Mouse (Mus musculus) midbrain, postnatal 0 days (tissue): Measurements from ENCODE around the gene A2ml1. TPM values are rescaled to one million over a fixed set of nuclear protein-coding genes. Genes with fewer than 3 reads are reported as not detected.
A peak's percentile ranks its signal among the peaks of the same experiment; 100 is the strongest.

Experiments used
- ATAC-seq: fragments of 200-750 bp; cut with Nextera tagmentation; 2 replicates; pipeline ENCODE4 v1.8.0; 2017; ENCODE audit warnings: moderate number of reproducible peaks, mild to moderate bottlenecking, moderate TSS enrichment, moderate library complexity; ENCODE audit not compliant: low FRiP score
- DNase-seq: peaks from one replicate; pipeline ENCODE4 v3.0.0-alpha.2; 2015; ENCODE audit warnings: low spot score
- H3K27ac ChIP-seq: fragments of 300-500 bp; sonication (generic); 2 replicates; pipeline ENCODE4 v1.5.1; 2014; ENCODE audit warnings: low read depth, mild to moderate bottlenecking, low read length, mixed read lengths
- H3K27me3 ChIP-seq: fragments of 300-500 bp; sonication (generic); 2 replicates; pipeline ENCODE4 v1.6.1; 2014; ENCODE audit warnings: low read length, control low read depth, mixed read lengths; ENCODE audit not compliant: insufficient read depth
- H3K36me3 ChIP-seq: fragments of 300-500 bp; sonication (generic); 2 replicates; pipeline ENCODE4 v1.6.1; 2014; ENCODE audit warnings: low read length, control low read depth, mixed read lengths; ENCODE audit not compliant: insufficient read depth
- H3K4me1 ChIP-seq: fragments of 300-500 bp; sonication (generic); 2 replicates; pipeline ENCODE4 v1.6.1; 2014; ENCODE audit warnings: mild to moderate bottlenecking, control low read depth, antibody characterized with exemption, low read length, mixed read lengths; ENCODE audit not compliant: insufficient read depth
- H3K4me2 ChIP-seq: fragments of 300-500 bp; sonication (generic); 2 replicates; pipeline ENCODE4 v1.6.1; 2014; ENCODE audit warnings: low read depth, mild to moderate bottlenecking, low read length, mixed read lengths; ENCODE audit not compliant: poor library complexity, severe bottlenecking
- H3K4me3 ChIP-seq: fragments of 300-500 bp; sonication (generic); 2 replicates; pipeline ENCODE4 v1.5.1; 2014; ENCODE audit warnings: low read depth, mild to moderate bottlenecking, low read length, moderate library complexity
- H3K9ac ChIP-seq: fragments of 300-500 bp; sonication (generic); replicated peaks from 2 replicates; pipeline ENCODE4 v1.6.1; 2014; ENCODE audit warnings: mild to moderate bottlenecking, low read length, moderate library complexity, mixed read lengths; ENCODE audit not compliant: poor library complexity, severe bottlenecking
- H3K9me3 ChIP-seq: fragments of 300-500 bp; sonication (generic); 2 replicates; pipeline ENCODE4 v1.6.1; 2016; ENCODE audit warnings: low read length, control low read depth
- CTCF ChIP-seq: IDR thresholded peaks from 2 replicates; pipeline ENCODE4 v1.5.1; 2016; ENCODE audit warnings: antibody characterized with exemption, mild to moderate bottlenecking
- WGBS: fragments of 180-500 bp; shearing (Covaris S2); extraction: QIAGEN DNeasy Blood & Tissue Kit; methylation state at CpG from one replicate; pipeline ENCODE4 v1.1.7; 2014; 5-methylcytosine and 5-hydroxymethylcytosine counted together
- polyA plus RNA-seq: library from polyadenylated mRNA; unstranded; fragments of >200 nt; fragmentation: Nextera tagmentation; extraction: Ambion mirVana; gene quantifications from 2 replicates; pipeline ENCODE4 v1.2.1, GENCODE M21; 2015
- total RNA-seq: library from RNA; depleted of rRNA; stranded (reverse); fragments of >200 nt; gene quantifications from 2 replicates; pipeline ENCODE4 v1.2.3, GENCODE M21; 2014; rRNA removed

A2ml1 gene
- total and polyA plus RNA-seq, 2 experiments from 2014 or later = 0.16 to 7.9 TPM

- Histone ChIP-seq H3K9me3 (no peaks in the 10 kb centered on the region), H3K27ac (no peak overlapping the region), H3K9ac (no peak overlapping the region), H3K27me3 (no peaks in the 10 kb centered on the region), H3K4me1 (no peaks in the 10 kb centered on the region), H3K36me3 (no peaks in the 10 kb centered on the region), H3K4me2 (no peak overlapping the region), H3K4me3 (no peak overlapping the region)
- ATAC-seq (no peak), DNase-seq (no peak)
- TF ChIP-seq CTCF = no peak
- 52% methylated on average over 1 of the region's 1 CpGs for WGBS
Observed at GRCm38 (mm10) chr6:128495346-128495745, 86.1 kb downstream of the A2ml1 start.

DNA sequence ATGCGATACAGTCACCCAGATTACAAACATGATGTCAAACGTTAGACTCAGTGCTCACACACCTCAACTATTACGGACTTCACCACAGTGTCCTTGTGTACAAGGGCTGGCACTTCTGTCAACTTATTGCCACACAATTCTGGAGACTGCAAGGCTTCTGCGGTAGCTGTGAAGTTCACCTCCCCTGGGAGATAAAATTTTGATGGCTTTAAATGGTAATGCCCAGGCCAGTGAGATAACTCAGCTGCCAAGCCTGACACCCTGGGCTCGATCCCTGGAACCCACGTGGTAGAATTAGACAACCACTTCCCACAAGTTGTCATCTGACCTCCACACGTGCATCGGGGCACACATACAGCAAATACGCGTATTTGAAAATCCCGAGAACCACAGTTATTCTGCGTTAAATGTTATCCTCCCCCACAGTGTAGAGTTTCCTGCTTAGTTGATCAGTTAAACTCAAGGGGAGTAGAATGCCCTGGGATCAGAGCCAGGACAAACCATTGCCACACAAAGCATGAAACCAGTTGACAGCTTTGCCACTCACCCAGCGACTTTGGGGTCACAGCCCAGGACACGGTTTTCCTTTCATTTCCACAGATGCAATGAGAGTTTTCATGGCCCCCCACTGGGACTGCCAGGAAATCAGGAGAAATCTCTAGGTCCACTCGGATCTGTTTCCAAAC lies 86.6 kb downstream of the A2ml1 start:
- no peak for TF ChIP-seq CTCF
- no peak for DNase-seq
- 72% methylated on average over 15 of the region's 15 CpGs for WGBS

GRCm38 (mm10) chr6:128491916-128492315 lies 89.5 kb downstream of the A2ml1 start:
- peak; percentile 31 for DNase-seq
- Histone ChIP-seq H3K36me3 (no peaks in the 10 kb centered on the region), H3K27me3 (no peaks in the 10 kb centered on the region), H3K9ac (no peak overlapping the region), H3K9me3 (no peaks in the 10 kb centered on the region), H3K4me3 (no peak overlapping the region), H3K27ac (no peak overlapping the region), H3K4me1 (no peaks in the 10 kb centered on the region), H3K4me2 (no peak overlapping the region)
- WGBS = 87% methylated on average over 4 of the region's 4 CpGs
- TF ChIP-seq CTCF = no peak
- ATAC-seq = no peak; the same call in 1 of the 2 replicates

More for the DNA sequence above, 86.6 kb downstream of the A2ml1 start:
- no peaks in the 10 kb centered on the region for H3K27me3 ChIP-seq
- H3K4me1 ChIP-seq = no peaks in the 10 kb centered on the region
- no peak overlapping the region for H3K27ac ChIP-seq
- H3K9me3 ChIP-seq = no peaks in the 10 kb centered on the region
- H3K9ac ChIP-seq = no peak overlapping the region
- no peaks in the 10 kb centered on the region for H3K36me3 ChIP-seq
- no peak overlapping the region for H3K4me2 ChIP-seq
- no peak for ATAC-seq
- no peak overlapping the region for H3K4me3 ChIP-seq

- Histone ChIP-seq H3K9ac (no peak overlapping the region), H3K27me3 (no peaks in the 10 kb centered on the region), H3K9me3 (no peaks in the 10 kb centered on the region), H3K27ac (no peak overlapping the region), H3K4me2 (no peak overlapping the region), H3K4me1 (no peaks in the 10 kb centered on the region), H3K36me3 (no peaks in the 10 kb centered on the region), H3K4me3 (no peak overlapping the region)
- 97% methylated on average over 10 of the region's 10 CpGs for WGBS
- no peak for DNase-seq
- no peak for ATAC-seq
- no peak for TF ChIP-seq CTCF
Observed at GRCm38 (mm10) chr6:128490141-128490540, 91.3 kb downstream of the A2ml1 start.

Other genes with a start within 250 kb of the A2ml1 start
- 14.1 and 14.3 TPM in 2 replicates for gene Tulp3, start 225.8 kb downstream of the A2ml1 start, total RNA-seq
- 11.7 and 14.7 TPM in 2 replicates for gene Tulp3, start 225.8 kb downstream of the A2ml1 start, polyA plus RNA-seq
- 20.7 and 21.8 TPM in 2 replicates for gene Rhno1, start 218.7 kb downstream of the A2ml1 start, total RNA-seq
- gene Rhno1, start 218.7 kb downstream of the A2ml1 start, polyA plus RNA-seq = 50.8 and 51.2 TPM in 2 replicates
- 4.8 and 8.5 TPM in 2 replicates for gene Foxm1, start 218.6 kb downstream of the A2ml1 start, total RNA-seq
- 2.5 and 2.9 TPM in 2 replicates for gene Foxm1, start 218.6 kb downstream of the A2ml1 start, polyA plus RNA-seq
- gene Tex52, start 206.2 kb downstream of the A2ml1 start, total RNA-seq = 1.0 and 2.0 TPM in 2 replicates
- 0.29 and 0.39 TPM in 2 replicates for gene Tex52, start 206.2 kb downstream of the A2ml1 start, polyA plus RNA-seq
- gene Gm44596, start 206.1 kb downstream of the A2ml1 start, total RNA-seq = not detected in 2 replicates
- gene Gm44596, start 206.1 kb downstream of the A2ml1 start, polyA plus RNA-seq = not detected in 2 replicates
- 11.6 and 12.6 TPM in 2 replicates for gene Nrip2, start 182.3 kb downstream of the A2ml1 start, total RNA-seq
- gene Nrip2, start 182.3 kb downstream of the A2ml1 start, polyA plus RNA-seq = 13.0 and 14.5 TPM in 2 replicates
- 37.3 and 40.2 TPM in 2 replicates for gene Itfg2, start 156.7 kb downstream of the A2ml1 start, total RNA-seq
- 37.4 and 41.5 TPM in 2 replicates for gene Itfg2, start 156.7 kb downstream of the A2ml1 start, polyA plus RNA-seq
- 164 and 180 TPM in 2 replicates for gene Fkbp4, start 142.9 kb downstream of the A2ml1 start, total RNA-seq
- 245 and 253 TPM in 2 replicates for gene Fkbp4, start 142.9 kb downstream of the A2ml1 start, polyA plus RNA-seq
- not detected in 2 replicates for gene Pzp, start 54.9 kb downstream of the A2ml1 start, total RNA-seq
- 0.16 TPM in 1 of 2 replicates, not detected in the other for gene Pzp, start 54.9 kb downstream of the A2ml1 start, polyA plus RNA-seq
- not detected in 2 replicates for gene Klrb1a, start 41.9 kb upstream of the A2ml1 start, total RNA-seq
- not detected in 2 replicates for gene Klrb1a, start 41.9 kb upstream of the A2ml1 start, polyA plus RNA-seq
- gene Clec2h, start 80.8 kb upstream of the A2ml1 start, total RNA-seq = not detected in 2 replicates
- not detected in 2 replicates for gene Clec2h, start 80.8 kb upstream of the A2ml1 start, polyA plus RNA-seq
- gene Klrb1, start 141.5 kb upstream of the A2ml1 start, total RNA-seq = 2.3 TPM in 1 of 2 replicates, not detected in the other
- 2.6 and 3.0 TPM in 2 replicates for gene Klrb1, start 141.5 kb upstream of the A2ml1 start, polyA plus RNA-seq
- gene Klrb1c, start 207.6 kb upstream of the A2ml1 start, total RNA-seq = 0.09 and 0.77 TPM in 2 replicates
- gene Klrb1c, start 207.6 kb upstream of the A2ml1 start, polyA plus RNA-seq = 0.09 and 0.25 TPM in 2 replicates
- not detected in 2 replicates for gene Gm44511, start 244.7 kb upstream of the A2ml1 start, total RNA-seq
- gene Gm44511, start 244.7 kb upstream of the A2ml1 start, polyA plus RNA-seq = not detected in 2 replicates
- gene Klrb1b, start 244.7 kb upstream of the A2ml1 start, total RNA-seq = not detected in 2 replicates
- gene Klrb1b, start 244.7 kb upstream of the A2ml1 start, polyA plus RNA-seq = not detected in 2 replicates